Mouse (Mus musculus): ENCODE data around the gene Rbms3. TPM values are rescaled to one million over a fixed set of nuclear protein-coding genes. Genes with fewer than 3 reads are reported as not detected.

The Rbms3 gene
- total RNA-seq, 2 experiments from 2014 or later: not detected

DNA sequence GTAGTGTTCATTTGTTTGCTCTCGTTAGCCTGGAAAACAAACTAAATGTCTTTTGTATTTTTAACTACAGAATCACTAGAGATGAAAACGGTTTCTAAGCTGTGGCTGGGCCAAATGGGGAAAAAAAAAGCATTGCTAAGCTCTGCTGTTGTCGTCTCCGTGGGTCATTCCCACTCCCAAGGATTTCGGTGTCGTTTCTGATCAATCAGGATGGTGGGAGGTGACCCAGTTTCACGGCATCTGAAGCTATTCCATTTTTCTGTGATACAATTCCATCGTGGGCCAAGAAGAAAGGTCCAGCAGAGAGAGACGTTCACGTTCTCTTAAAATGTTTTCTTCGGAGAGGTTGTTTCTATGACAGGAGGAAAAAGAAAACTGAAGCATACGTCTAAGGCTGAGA lies 354.9 kb downstream of the Rbms3 start:
- ATAC-seq (replicated peaks; ENCODE audit: poor library complexity): no peak

DNA sequence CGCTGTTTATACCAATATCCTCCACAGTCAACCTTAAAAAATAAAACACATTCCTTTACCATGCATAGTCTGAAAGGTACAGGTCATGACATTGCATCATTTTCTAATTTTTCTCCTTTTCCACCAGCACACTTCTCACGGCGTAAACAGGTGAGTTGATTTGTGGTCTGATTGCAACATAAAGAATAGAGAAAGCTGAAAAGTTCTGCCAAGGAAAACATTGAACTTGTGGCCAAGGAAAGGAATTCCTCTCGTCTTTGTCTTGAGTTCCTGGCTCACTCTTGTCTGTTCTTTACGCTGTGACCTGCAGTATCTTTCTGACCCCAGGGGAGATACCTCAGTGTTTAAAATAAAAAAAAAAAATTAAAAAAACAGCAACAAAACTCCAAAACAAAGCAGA lies 370.1 kb downstream of the Rbms3 start:
- no peak for ATAC-seq (replicated peaks; ENCODE audit: poor library complexity)

GRCm38 (mm10) chr9:117253361-117253760 lies 376.4 kb downstream of the Rbms3 start:
- no peak for ATAC-seq (replicated peaks; ENCODE audit: poor library complexity)

DNA sequence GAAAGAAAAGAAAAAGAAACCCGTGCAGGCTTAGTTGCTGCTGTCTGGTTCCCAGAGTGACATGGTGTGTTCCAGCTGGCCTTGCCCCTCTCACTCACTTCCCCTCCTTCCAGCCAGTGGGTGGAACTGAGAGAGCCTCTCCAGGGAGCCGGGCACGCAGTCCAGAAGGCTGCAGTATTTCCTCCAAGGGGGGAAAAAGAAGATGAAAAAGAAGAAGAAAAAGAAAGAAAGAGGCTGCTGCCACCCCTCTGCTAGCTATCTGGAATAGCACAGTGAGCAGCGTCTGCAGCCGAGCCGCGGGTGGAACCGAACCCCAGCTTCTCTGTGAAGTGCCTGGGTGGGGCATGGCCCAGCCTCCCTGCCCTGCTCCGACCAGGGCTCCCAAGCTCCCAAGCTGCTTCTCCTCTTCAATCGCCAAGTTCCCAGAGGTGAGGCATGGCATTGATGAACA lies 377.3 kb downstream of the Rbms3 start:
- peak; percentile 79 for ATAC-seq (replicated peaks; ENCODE audit: poor library complexity)

GRCm38 (mm10) chr9:117251521-117252368 lies 378.0 kb downstream of the Rbms3 start:
- ATAC-seq (replicated peaks; ENCODE audit: poor library complexity): peak; percentile 27; the same call in 1 of the 2 replicates

GRCm38 (mm10) chr9:117250831-117251165 lies 378.9 kb downstream of the Rbms3 start:
- ATAC-seq (replicated peaks; ENCODE audit: poor library complexity): no peak

DNA sequence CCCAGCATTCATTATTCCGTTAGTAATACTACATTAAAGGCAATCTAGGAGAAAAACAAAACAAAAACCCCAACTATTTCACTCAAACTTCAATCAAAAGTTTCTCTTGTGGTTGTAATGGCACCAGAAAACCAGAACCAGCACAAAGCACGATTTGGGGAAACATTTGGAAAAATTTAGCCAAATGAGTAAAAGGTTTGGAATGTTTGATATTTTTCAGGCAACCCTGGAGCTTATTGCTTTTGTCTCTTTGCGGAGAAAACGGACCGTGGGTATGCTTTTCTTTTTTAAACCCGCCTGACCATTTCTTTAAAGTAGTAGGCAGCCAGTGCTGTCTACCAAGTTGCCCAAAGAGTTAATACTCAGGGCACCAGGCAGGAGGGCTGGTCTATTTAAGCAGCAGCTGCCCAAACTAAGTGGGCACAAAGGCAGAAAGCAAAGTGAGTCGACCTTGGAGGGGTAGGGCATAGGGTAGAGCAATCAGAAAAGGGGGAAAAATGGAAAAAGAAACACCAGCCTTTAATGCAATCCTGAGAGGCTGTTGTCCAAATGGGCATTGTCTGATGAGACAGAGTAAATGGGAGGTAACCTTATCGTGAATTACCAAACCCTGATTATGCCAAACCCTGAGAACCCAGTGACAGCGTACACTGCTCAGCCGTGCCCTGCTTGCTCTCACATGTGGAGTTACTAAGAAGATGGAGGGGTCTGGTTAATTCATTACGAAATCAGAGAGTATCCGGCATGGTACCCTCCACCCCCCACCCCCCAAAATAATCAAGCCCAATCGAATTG lies 379.5 kb downstream of the Rbms3 start:
- no peak for ATAC-seq (replicated peaks; ENCODE audit: poor library complexity)

GRCm38 (mm10) chr9:117247311-117247980 lies 382.3 kb downstream of the Rbms3 start:
- ATAC-seq (replicated peaks; ENCODE audit: poor library complexity): no peak

DNA sequence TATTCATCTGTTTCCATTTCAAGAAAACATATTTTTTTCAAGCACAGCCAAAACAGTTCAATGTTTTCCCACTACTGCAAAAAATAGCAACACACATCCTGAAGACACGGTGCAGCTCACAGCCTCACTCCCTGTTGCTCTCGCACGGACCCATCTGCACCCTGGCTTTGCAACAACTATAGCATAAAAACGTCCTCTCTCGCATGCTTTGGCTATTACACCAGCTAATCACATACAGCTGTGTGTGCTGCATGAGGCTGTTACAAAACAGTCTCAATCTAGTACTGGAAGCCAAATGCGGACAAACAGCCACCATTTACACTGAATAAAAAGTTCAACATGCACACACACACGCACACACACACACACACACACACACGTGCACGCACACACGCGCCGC lies 383.5 kb downstream of the Rbms3 start:
- no peak for ATAC-seq (replicated peaks; ENCODE audit: poor library complexity)

DNA sequence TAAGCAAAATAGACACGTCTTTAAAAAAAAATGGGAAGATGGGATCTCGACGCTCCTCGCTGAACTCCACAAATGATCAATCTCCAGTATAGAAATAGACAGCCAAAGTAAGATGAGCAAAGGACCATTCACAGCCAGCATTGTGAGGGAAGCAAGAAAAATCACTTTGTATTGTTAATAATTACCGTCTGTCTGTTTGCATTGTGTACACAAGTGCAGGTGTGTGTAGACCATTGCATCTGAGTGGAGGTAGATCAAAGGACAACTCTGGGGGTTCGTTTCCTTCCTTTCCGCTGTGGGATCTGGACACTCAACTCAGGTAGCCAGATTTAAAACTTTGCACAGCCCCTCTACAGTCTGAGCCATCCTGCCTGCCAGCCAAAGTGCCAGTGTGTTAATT lies 386.3 kb downstream of the Rbms3 start:
- no peak for ATAC-seq (replicated peaks; ENCODE audit: poor library complexity)

GRCm38 (mm10) chr9:117234726-117235075 lies 395.0 kb downstream of the Rbms3 start:
- ATAC-seq (replicated peaks; ENCODE audit: poor library complexity): 0 out of 2 replicates have a peak, but pooled peaks have one; percentile 20

DNA sequence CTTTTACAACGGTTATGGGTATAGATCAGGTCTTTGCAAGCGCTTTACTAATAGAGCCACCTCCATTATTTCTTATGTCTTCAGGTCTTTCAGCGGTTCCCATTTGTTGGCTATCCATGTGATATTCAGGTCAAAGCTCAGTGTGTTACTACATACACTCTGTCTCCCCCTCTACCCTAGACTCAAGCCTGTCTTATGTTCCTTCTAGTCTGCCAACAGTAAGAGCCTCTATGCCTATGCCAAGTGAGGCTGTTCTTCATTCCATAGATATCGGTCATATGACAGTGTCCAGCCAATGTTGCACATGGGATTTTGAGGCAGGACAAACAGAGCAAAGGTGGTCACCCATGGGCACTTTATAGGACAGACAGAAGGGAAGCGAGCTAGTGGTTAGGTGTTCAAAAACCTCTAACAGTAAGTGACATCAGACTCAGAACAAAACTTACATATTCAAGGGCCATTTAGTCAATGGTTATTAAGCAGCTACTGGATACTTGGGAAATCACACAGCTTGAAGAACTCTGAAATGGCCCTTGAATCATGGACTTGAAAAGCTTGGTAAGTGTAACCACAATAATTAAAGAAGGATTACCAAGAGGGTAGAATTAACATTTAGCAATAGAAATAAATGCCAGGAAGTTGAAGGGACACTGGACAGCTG lies 395.5 kb downstream of the Rbms3 start:
- no peak for ATAC-seq (replicated peaks; ENCODE audit: poor library complexity)

GRCm38 (mm10) chr9:117222741-117223140 lies 407.0 kb downstream of the Rbms3 start:
- no peak for ATAC-seq (replicated peaks; ENCODE audit: poor library complexity)

- no peak for ATAC-seq (replicated peaks; ENCODE audit: poor library complexity)
Measured at GRCm38 (mm10) chr9:117221481-117221880, 408.2 kb downstream of the Rbms3 start.

- no peak for ATAC-seq (replicated peaks; ENCODE audit: poor library complexity)
Measured at GRCm38 (mm10) chr9:117216026-117216755, 413.5 kb downstream of the Rbms3 start.

GRCm38 (mm10) chr9:117212023-117212422 lies 417.7 kb downstream of the Rbms3 start:
- ATAC-seq (replicated peaks; ENCODE audit: poor library complexity): no peak

- no peak for ATAC-seq (replicated peaks; ENCODE audit: poor library complexity)
Measured at GRCm38 (mm10) chr9:117210344-117210743, 419.4 kb downstream of the Rbms3 start.

- no peak for ATAC-seq (replicated peaks; ENCODE audit: poor library complexity)
Measured at GRCm38 (mm10) chr9:117205395-117205794, 424.3 kb downstream of the Rbms3 start.

- no peak for ATAC-seq (replicated peaks; ENCODE audit: poor library complexity)
Measured at GRCm38 (mm10) chr9:117200067-117200658, 429.6 kb downstream of the Rbms3 start.

GRCm38 (mm10) chr9:117197531-117197930 lies 432.2 kb downstream of the Rbms3 start:
- no peak for ATAC-seq (replicated peaks; ENCODE audit: poor library complexity)
